Mouse (Mus musculus) hindbrain, postnatal 0 days (tissue): ENCODE data around the gene Ntm. TPM values are rescaled to one million over a fixed set of nuclear protein-coding genes. Genes with fewer than 3 reads are reported as not detected.

ENCODE experiments used
- ATAC-seq: fragments of 200-750 bp; cut with Nextera tagmentation; 2 replicates; pipeline ENCODE4 v1.8.0; 2017; ENCODE audit warnings: mild to moderate bottlenecking, moderate TSS enrichment, moderate library complexity
- DNase-seq: peaks from one replicate; pipeline ENCODE4 v3.0.0-alpha.2; 2015; ENCODE audit warnings: low spot score
- H3K27ac ChIP-seq: fragments of 300-500 bp; sonication (generic); 2 replicates; pipeline ENCODE4 v1.5.1; 2014; ENCODE audit warnings: mild to moderate bottlenecking
- H3K27me3 ChIP-seq: fragments of 300-500 bp; sonication (generic); 2 replicates; pipeline ENCODE4 v1.6.1; 2014; ENCODE audit warnings: low read length, mixed read lengths; ENCODE audit not compliant: insufficient read depth
- H3K36me3 ChIP-seq: fragments of 300-500 bp; sonication (generic); 2 replicates; pipeline ENCODE4 v1.6.1; 2014; ENCODE audit warnings: low read length, mixed read lengths; ENCODE audit not compliant: insufficient read depth
- H3K4me1 ChIP-seq: fragments of 300-500 bp; sonication (generic); 2 replicates; pipeline ENCODE4 v1.6.1; 2014; ENCODE audit warnings: antibody characterized with exemption, low read length, mixed read lengths; ENCODE audit not compliant: insufficient read depth
- H3K4me2 ChIP-seq: fragments of 300-500 bp; sonication (generic); 2 replicates; pipeline ENCODE4 v1.6.1; 2014; ENCODE audit warnings: low read depth, mild to moderate bottlenecking, low read length, moderate library complexity, mixed read lengths
- H3K4me3 ChIP-seq: fragments of 300-500 bp; sonication (generic); 2 replicates; pipeline ENCODE4 v1.5.1; 2014; ENCODE audit warnings: low read length
- H3K9ac ChIP-seq: fragments of 300-500 bp; sonication (generic); replicated peaks from 2 replicates; pipeline ENCODE4 v1.6.1; 2014; ENCODE audit warnings: mild to moderate bottlenecking, low read length, moderate library complexity, mixed read lengths
- H3K9me3 ChIP-seq: fragments of 300-500 bp; sonication (generic); 2 replicates; pipeline ENCODE4 v1.6.1; 2016; ENCODE audit warnings: low read length, mixed read lengths
- CTCF ChIP-seq: IDR thresholded peaks from 2 replicates; pipeline ENCODE4 v1.5.1; 2016; ENCODE audit warnings: antibody characterized with exemption, control low read depth, low read depth
- WGBS: fragments of 180-500 bp; shearing (Covaris S2); extraction: QIAGEN DNeasy Blood & Tissue Kit; methylation state at CpG from one replicate; pipeline ENCODE4 v1.1.7; 2014; 5-methylcytosine and 5-hydroxymethylcytosine counted together
- polyA plus RNA-seq: library from polyadenylated mRNA; unstranded; fragments of >200 nt; fragmentation: Nextera tagmentation; extraction: Ambion mirVana; gene quantifications from 2 replicates; pipeline ENCODE4 v1.2.1, GENCODE M21; 2015
- total RNA-seq: library from RNA; depleted of rRNA; stranded (reverse); fragments of >200 nt; gene quantifications from 2 replicates; pipeline ENCODE4 v1.2.3, GENCODE M21; 2014

Ntm gene
- total and polyA plus RNA-seq, 2 experiments from 2014 or later, result 208 to 268 TPM

- H3K27ac ChIP-seq, result no peak overlapping the region
- peaks cover 8% of the 10 kb centered on the region; the same call in 1 of the 2 replicates for H3K4me1 ChIP-seq
- TF ChIP-seq CTCF, result no peak
- no peaks in the 10 kb centered on the region for H3K9me3 ChIP-seq
- H3K4me3 ChIP-seq, result no peak overlapping the region
- H3K9ac ChIP-seq, result no peak overlapping the region
- ATAC-seq (no peak), DNase-seq (no peak)
- H3K27me3 ChIP-seq, result no peaks in the 10 kb centered on the region
- H3K36me3 ChIP-seq, result no peaks in the 10 kb centered on the region
- H3K4me2 ChIP-seq, result no peak overlapping the region
- WGBS, result 88% methylated on average over 3 of the region's 3 CpGs
Measured at GRCm38 (mm10) chr9:29776951-29777350, 186.0 kb downstream of the Ntm start.

DNA sequence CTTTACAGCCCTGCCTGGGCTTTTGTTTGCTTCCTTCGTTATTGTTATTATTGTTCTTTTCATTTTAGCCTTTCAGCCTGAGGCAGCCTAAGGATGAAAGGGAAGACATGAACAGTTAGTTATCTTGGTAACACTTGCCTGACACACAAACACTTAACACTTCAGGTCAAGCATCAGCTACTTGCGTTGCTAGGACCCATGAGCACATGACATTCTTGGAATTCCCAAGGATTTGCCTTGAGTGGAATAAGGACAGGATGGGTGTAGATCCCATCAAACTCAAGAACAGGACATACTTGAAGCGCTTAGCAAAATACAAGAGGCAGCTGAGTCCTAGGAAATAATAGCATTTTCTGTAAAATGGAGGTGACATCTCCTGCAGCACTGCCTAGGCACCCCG is 186.4 kb downstream of the Ntm start:
- no peak for TF ChIP-seq CTCF
- WGBS, result 88% methylated on average over 4 of the region's 4 CpGs
- no peak overlapping the region for H3K4me2 ChIP-seq
- no peak overlapping the region for H3K4me3 ChIP-seq
- H3K36me3 ChIP-seq, result no peaks in the 10 kb centered on the region
- DNase-seq, result no peak
- H3K4me1 ChIP-seq, result peaks cover 8% of the 10 kb centered on the region; the same call in 1 of the 2 replicates
- H3K27me3 ChIP-seq, result no peaks in the 10 kb centered on the region
- no peaks in the 10 kb centered on the region for H3K9me3 ChIP-seq
- no peak overlapping the region for H3K27ac ChIP-seq
- ATAC-seq, result no peak
- no peak overlapping the region for H3K9ac ChIP-seq

- Histone ChIP-seq H3K27me3 (no peaks in the 10 kb centered on the region), H3K4me1 (peaks cover 12% of the 10 kb centered on the region; the same call in 1 of the 2 replicates), H3K9me3 (no peaks in the 10 kb centered on the region), H3K4me3 (no peak overlapping the region), H3K27ac (no peak overlapping the region), H3K36me3 (no peaks in the 10 kb centered on the region), H3K4me2 (no peak overlapping the region), H3K9ac (no peak overlapping the region)
- DNase-seq, result no peak
- no peak for ATAC-seq
- no peak for TF ChIP-seq CTCF
- 95% methylated on average over 4 of the region's 4 CpGs for WGBS
Measured at GRCm38 (mm10) chr9:29776030-29776429, 186.9 kb downstream of the Ntm start.

DNA sequence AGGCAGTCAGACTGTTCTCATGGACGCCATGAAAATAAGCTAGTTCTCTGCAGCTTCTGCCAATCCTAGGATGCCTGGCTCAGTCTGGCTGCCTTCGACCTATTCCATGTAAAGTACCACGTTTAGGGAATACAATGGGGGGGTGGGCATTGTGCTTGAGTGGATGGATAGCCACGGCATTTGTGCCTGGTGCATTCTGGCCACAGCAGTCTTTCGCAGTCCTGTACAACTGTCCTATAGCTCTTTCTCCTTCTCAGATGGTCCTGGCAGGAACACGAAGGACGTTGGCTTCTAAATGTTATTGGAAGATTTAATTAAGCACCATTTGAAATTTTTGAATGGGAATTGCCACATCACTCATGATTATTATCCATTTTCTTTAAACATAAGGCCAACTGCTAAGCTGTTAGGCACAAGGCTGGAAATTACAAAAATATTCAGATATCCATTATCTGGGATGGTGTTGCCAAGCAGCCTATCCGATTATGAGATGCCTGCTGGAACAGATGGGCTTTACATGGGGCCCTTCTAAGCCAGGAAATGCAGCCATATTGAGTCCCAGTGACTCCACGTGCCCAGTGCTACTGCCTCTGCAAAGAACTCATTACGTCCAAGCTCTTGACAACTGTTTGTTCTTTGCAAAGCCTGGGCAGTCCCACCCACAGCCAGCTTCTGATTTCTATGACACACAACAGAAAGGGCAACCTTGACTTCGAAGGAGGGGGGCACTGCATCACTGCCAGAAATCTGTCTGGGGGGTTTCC is 190.1 kb downstream of the Ntm start:
- 37% methylated on average over 11 of the region's 11 CpGs for WGBS
- Histone ChIP-seq H3K27ac (peak overlapping the region; percentile 49; the same call in 1 of the 2 replicates), H3K4me2 (no peak overlapping the region), H3K9ac (no peak overlapping the region), H3K27me3 (no peaks in the 10 kb centered on the region), H3K36me3 (no peaks in the 10 kb centered on the region), H3K9me3 (no peaks in the 10 kb centered on the region), H3K4me3 (no peak overlapping the region), H3K4me1 (peaks cover 14% of the 10 kb centered on the region; the same call in 1 of the 2 replicates)
- no peak for TF ChIP-seq CTCF
- DNase-seq, result peak; percentile 73
- ATAC-seq, result peak; percentile 80

GRCm38 (mm10) chr9:29771870-29772269 is 191.1 kb downstream of the Ntm start:
- Histone ChIP-seq H3K27ac (no peak overlapping the region), H3K9ac (no peak overlapping the region), H3K27me3 (no peaks in the 10 kb centered on the region), H3K4me3 (no peak overlapping the region), H3K9me3 (no peaks in the 10 kb centered on the region), H3K4me1 (peaks cover 14% of the 10 kb centered on the region; the same call in 1 of the 2 replicates), H3K36me3 (no peaks in the 10 kb centered on the region), H3K4me2 (no peak overlapping the region)
- ATAC-seq, result no peak
- no peak for DNase-seq
- TF ChIP-seq CTCF, result no peak
- WGBS, result 48% methylated on average over 5 of the region's 5 CpGs

DNA sequence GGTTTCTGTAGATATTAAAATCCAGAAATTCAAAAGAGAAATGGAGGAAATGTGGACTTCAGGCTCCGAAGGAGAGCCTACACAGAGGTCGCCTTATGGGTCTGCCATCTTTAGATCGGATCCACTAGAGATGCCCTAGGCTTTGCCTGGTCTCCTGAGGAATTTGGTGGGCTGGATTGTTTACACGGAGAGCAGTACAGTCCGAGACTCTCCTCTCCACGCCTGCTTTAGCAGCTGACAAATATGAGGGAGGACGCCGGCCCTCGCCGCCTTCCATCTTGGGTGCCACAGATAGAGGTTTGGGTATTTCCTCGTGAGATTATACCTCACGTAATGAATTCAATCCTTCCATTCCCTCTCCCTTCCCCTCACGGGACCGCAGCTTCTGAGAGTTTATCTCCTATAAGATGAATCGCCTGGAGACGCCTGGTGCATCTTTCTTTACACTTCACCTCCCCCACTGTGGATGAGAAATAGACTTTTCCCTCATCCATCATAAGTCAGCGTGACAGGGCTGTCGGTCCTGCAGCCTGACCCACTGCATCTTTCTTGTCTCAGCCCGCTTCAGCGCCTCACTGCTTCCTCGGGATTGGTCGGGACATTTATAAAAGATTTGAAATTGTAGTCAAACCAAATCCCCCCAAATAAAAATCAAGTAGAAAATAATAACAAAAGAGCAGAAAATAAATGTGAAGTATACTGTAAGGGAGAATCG is 191.7 kb downstream of the Ntm start:
- Histone ChIP-seq H3K9me3 (no peaks in the 10 kb centered on the region), H3K27me3 (no peaks in the 10 kb centered on the region), H3K4me1 (peaks cover 16% of the 10 kb centered on the region; the same call in 1 of the 2 replicates), H3K36me3 (no peaks in the 10 kb centered on the region), H3K4me2 (peak overlapping the region; percentile 5; the same call in 1 of the 2 replicates), H3K27ac (no peak overlapping the region), H3K4me3 (no peak overlapping the region), H3K9ac (no peak overlapping the region)
- ATAC-seq, result no peak
- no peak for TF ChIP-seq CTCF
- WGBS, result 50% methylated on average over 23 of the region's 23 CpGs
- no peak for DNase-seq
